Mouse (Mus musculus) embryonic facial prominence, embryonic 12.5 days (tissue): ENCODE measurements around the gene Prph2. TPM values are rescaled to one million over a fixed set of nuclear protein-coding genes. Genes with fewer than 3 reads are reported as not detected.

Experiments used
- ATAC-seq: fragments of 200-750 bp; cut with Nextera tagmentation; 2 replicates; pipeline ENCODE4 v1.8.0; 2017; ENCODE audit not compliant: insufficient number of reproducible peaks, insufficient read depth, low FRiP score, low TSS enrichment
- H3K27ac ChIP-seq: fragments of 300-500 bp; sonication (generic); 2 replicates; pipeline ENCODE4 v1.5.1; 2016; ENCODE audit warnings: mild to moderate bottlenecking
- H3K27me3 ChIP-seq: fragments of 300-500 bp; sonication (generic); 2 replicates; pipeline ENCODE4 v1.6.1; 2016; ENCODE audit warnings: mild to moderate bottlenecking, moderate library complexity
- H3K36me3 ChIP-seq: fragments of 300-500 bp; sonication (generic); 2 replicates; pipeline ENCODE4 v1.6.1; 2016; ENCODE audit warnings: mild to moderate bottlenecking
- H3K4me1 ChIP-seq: fragments of 300-500 bp; sonication (generic); 2 replicates; pipeline ENCODE4 v1.6.1; 2016
- H3K4me2 ChIP-seq: fragments of 300-500 bp; sonication (generic); replicated peaks from 2 replicates; pipeline ENCODE4 v1.6.1; 2016; ENCODE audit warnings: mild to moderate bottlenecking, moderate library complexity
- H3K4me3 ChIP-seq: fragments of 300-500 bp; sonication (generic); 2 replicates; pipeline ENCODE4 v1.5.1; 2016; ENCODE audit warnings: mild to moderate bottlenecking
- H3K9ac ChIP-seq: fragments of 300-500 bp; sonication (generic); 2 replicates; pipeline ENCODE4 v1.6.1; 2016; ENCODE audit warnings: mild to moderate bottlenecking, moderate library complexity
- H3K9me3 ChIP-seq: fragments of 300-500 bp; sonication (generic); 2 replicates; pipeline ENCODE4 v1.6.1; 2016; ENCODE audit warnings: mild to moderate bottlenecking, moderate library complexity
- WGBS: fragments of 180-500 bp; shearing (Covaris S2); methylation state at CpG from one replicate; pipeline ENCODE4 v1.1.7; 2016; 5-methylcytosine and 5-hydroxymethylcytosine counted together
- polyA plus RNA-seq: library from polyadenylated mRNA; unstranded; fragments of >200 nt; fragmentation: Nextera tagmentation; extraction: Ambion mirVana; gene quantifications from 2 replicates; pipeline ENCODE4 v1.2.1, GENCODE M21; 2016

Gene Prph2
- polyA plus RNA-seq, 1 experiment from 2014 or later, result 0.09 TPM

DNA sequence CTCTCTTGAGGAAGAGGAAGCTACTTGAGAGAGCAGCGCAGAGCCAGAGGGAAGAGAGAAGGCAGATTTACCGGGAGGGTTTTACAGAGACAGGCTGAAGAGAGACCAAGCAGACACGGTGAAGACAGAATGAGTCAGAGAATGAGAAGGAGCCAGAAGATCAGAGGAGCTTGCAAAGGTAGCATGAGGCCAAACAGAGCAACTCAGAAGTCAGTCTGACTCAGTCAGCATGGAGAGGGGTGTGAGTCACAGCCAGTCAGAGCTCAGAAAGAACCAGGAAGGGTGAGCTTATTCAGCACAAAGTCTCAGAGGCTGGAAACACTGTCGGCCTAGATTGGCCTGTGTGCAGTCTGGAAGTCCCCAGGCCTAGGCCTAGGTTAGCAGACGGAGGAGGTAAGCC lies 22.7 kb downstream of the Prph2 start:
- no peaks in the 10 kb centered on the region for H3K27me3 ChIP-seq
- peaks cover 95% of the 10 kb centered on the region for H3K36me3 ChIP-seq
- no peak overlapping the region for H3K4me3 ChIP-seq
- no peak for ATAC-seq
- H3K4me1 ChIP-seq, result no peaks in the 10 kb centered on the region
- WGBS, result 94% methylated on average over 5 of the region's 5 CpGs
- no peak overlapping the region for H3K9ac ChIP-seq
- no peaks in the 10 kb centered on the region for H3K9me3 ChIP-seq
- H3K4me2 ChIP-seq, result no peak overlapping the region
- H3K27ac ChIP-seq, result no peak overlapping the region

DNA sequence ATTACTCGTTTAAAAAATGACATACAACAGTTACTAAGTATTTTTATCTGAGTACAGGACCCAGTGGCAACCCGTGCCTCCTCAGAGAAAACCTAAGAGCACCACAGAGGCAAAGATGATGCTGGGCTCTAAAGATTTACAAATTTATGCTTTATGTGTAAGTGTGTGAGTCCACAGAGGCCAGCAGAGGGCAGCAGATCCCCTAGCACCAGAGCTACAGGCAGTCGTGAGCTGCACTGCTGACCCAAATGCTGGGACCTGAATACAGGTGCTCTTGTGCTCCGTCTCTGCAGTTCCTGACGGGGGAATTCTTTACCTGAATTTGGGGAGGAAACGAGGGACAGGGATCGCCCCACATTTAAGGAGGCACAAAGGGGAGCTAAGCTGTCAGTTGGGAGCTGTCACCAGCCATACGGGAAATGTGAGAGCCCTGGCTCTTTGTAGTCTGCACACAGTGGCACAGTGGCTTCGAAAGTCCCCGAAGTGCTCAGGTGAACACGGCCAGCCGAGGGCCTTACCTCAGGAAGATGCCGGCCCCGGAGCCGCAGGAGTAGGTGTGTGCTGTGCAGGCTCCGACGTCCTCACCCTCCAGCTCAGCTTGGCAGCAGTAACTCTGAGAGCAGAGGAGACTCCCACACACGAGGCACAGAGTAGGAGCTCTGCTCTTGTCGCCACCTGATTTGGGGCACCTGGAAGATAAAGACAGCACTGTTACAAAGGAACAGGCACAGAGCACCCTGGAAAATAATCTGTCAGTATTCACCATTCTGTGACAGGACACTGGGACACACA lies 23.5 kb downstream of the Prph2 start:
- ATAC-seq, result no peak
- peaks cover 96% of the 10 kb centered on the region for H3K36me3 ChIP-seq
- H3K27ac ChIP-seq, result no peak overlapping the region
- H3K4me2 ChIP-seq, result no peak overlapping the region
- WGBS, result 80% methylated on average over 19 of the region's 19 CpGs
- H3K4me3 ChIP-seq, result no peak overlapping the region
- H3K27me3 ChIP-seq, result no peaks in the 10 kb centered on the region
- H3K9ac ChIP-seq, result no peak overlapping the region
- no peaks in the 10 kb centered on the region for H3K4me1 ChIP-seq
- H3K9me3 ChIP-seq, result no peaks in the 10 kb centered on the region

DNA sequence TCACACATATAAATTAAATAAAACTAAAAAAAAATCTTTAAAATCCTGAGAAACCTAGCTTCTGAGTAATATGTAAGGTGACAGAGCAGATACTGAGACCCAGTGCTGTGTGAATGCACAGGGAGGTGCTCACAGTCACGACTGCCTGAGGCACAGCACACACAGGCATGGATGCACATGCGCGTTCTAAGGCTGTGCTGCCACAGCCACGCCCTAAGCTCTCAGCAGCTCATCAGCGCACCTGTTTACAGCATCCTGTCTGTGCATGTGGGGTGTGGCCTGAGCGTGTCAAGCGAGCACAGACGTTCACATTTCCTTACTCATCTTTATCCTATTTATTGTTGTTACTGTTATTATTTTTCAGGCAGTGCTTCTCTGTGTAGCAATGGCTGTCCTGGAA lies 30.2 kb downstream of the Prph2 start:
- no peaks in the 10 kb centered on the region for H3K27me3 ChIP-seq
- peaks cover 94% of the 10 kb centered on the region for H3K36me3 ChIP-seq
- H3K27ac ChIP-seq, result no peak overlapping the region
- no peaks in the 10 kb centered on the region for H3K4me1 ChIP-seq
- no peak overlapping the region for H3K9ac ChIP-seq
- WGBS, result 94% methylated on average over 8 of the region's 8 CpGs
- no peak overlapping the region for H3K4me3 ChIP-seq
- H3K4me2 ChIP-seq, result no peak overlapping the region
- no peak for ATAC-seq
- no peaks in the 10 kb centered on the region for H3K9me3 ChIP-seq

DNA sequence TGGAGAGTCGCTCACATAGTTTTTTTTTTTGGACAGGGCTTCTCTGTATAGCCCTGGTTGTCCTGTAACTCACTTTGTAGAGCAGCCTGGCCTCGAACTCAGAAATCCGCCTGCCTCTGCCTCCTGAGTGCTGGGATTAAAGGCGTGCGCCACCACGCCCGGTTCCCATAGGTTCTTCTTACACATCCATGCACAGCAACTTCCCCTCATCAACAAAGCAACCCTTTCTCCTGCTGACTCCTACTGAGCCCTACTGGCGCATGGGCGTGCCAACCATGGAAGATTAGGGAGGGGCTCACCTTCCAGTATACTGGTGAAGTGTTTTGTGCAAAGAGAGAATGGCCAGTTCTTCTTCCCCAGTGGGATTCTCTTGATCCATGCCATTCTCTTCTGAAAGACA lies 32.2 kb downstream of the Prph2 start:
- H3K36me3 ChIP-seq, result peaks cover 93% of the 10 kb centered on the region

DNA sequence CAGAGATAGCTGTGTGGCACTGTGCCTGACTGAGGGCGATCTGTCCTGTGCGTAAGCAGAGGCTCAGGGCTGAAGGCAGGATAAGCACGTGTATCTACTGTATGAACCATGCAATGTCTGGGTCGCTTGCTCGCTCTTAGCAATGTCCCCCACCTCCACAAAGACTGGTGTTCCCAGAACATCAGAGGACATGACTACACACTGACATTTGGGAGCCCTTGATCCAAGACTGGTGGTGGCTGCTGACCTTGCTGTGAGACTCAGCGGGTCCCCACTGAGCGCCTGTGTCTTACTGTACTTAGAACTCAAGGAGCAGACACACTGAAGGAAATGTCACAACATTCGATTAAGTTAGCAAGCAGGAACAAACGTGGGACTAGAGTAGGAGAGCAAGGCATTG lies 36.0 kb downstream of the Prph2 start:
- Histone ChIP-seq H3K27me3 (no peaks in the 10 kb centered on the region), H3K4me1 (no peaks in the 10 kb centered on the region), H3K9me3 (no peaks in the 10 kb centered on the region), H3K9ac (no peak overlapping the region), H3K4me2 (no peak overlapping the region), H3K4me3 (no peak overlapping the region), H3K27ac (no peak overlapping the region), H3K36me3 (peaks cover 80% of the 10 kb centered on the region)
- WGBS, result 90% methylated on average over 9 of the region's 9 CpGs
- ATAC-seq, result no peak

More for the DNA sequence above, 32.2 kb downstream of the Prph2 start:
- Histone ChIP-seq H3K4me1 (no peaks in the 10 kb centered on the region), H3K9ac (no peak overlapping the region), H3K27ac (no peak overlapping the region), H3K4me2 (no peak overlapping the region), H3K9me3 (no peaks in the 10 kb centered on the region), H3K4me3 (no peak overlapping the region), H3K27me3 (no peaks in the 10 kb centered on the region)
- no peak for ATAC-seq
- WGBS, result 98% methylated on average over 9 of the region's 9 CpGs

DNA sequence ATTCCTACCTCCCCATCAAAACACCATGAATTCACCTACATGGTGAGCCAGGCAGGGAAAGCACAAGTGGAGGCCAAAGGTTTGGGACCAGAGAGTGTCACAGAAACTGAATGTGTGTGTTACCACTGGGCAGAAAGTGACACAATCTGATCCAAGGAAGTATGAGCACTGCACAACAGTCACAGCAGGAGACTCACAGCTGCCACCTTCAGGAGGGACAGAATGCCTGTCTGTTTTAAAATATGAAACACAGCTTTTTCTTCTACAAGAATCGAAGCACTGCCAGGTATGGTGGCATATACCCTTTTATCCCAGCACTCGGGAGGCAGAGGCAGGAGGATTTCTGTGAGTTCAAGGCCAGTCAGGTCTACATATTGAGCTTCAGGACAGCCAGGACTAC lies 47.8 kb downstream of the Prph2 start:
- no peak for ATAC-seq
- Histone ChIP-seq H3K27ac (no peak overlapping the region), H3K4me1 (no peaks in the 10 kb centered on the region), H3K27me3 (no peaks in the 10 kb centered on the region), H3K4me2 (no peak overlapping the region), H3K9ac (no peak overlapping the region), H3K4me3 (no peak overlapping the region), H3K9me3 (no peaks in the 10 kb centered on the region), H3K36me3 (peaks cover 94% of the 10 kb centered on the region)
- WGBS, result 89% methylated on average over 2 of the region's 2 CpGs

DNA sequence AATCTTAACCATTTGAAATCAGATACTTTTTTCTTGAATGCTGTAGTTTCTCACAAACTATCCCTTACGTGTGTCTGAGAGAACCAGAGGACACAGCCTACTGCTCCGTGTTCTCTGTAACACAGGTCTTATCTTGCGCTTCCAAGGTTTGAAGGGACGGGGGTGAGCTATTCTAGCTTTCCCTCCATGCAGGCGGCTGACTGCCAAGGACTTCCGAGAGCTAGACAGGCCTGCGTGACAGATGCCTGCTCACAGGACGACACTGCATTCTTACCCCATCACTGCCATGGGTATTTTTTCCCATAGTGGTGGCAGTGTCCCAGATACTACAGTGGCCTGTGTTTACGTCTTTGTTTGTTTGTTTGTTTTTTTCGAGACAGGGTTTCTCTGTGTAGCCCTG lies 50.0 kb downstream of the Prph2 start:
- 89% methylated on average over 10 of the region's 10 CpGs for WGBS
- no peak for ATAC-seq
- H3K4me1 ChIP-seq, result no peaks in the 10 kb centered on the region

DNA sequence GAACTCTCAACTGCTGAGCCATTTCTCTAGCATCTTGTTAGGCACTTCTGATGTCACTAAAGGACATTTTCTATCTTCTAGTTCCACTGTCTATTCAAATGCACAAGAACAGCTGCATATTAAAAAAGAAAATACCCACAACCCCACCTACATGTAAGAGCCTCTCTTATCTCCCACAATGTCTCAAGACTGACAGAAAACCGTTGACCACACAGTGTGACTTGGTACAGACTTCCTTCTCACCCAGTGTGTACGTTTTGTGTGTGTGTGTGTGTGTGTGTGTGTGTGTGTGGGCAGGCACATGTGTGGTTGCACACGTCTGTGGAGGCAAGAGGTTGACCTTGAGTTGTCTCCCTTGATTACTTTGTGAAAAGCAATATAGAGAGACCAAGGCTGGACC lies 51.9 kb downstream of the Prph2 start:
- ATAC-seq, result no peak
- H3K27ac ChIP-seq, result no peak overlapping the region
- no peak overlapping the region for H3K4me2 ChIP-seq
- no peak overlapping the region for H3K9ac ChIP-seq
- no peaks in the 10 kb centered on the region for H3K4me1 ChIP-seq
- H3K9me3 ChIP-seq, result no peaks in the 10 kb centered on the region
- WGBS, result 83% methylated on average over 3 of the region's 3 CpGs
- no peak overlapping the region for H3K4me3 ChIP-seq
- peaks cover 100% of the 10 kb centered on the region for H3K36me3 ChIP-seq
- no peaks in the 10 kb centered on the region for H3K27me3 ChIP-seq

More for the DNA sequence above, 50.0 kb downstream of the Prph2 start:
- H3K27me3 ChIP-seq, result no peaks in the 10 kb centered on the region
- H3K36me3 ChIP-seq, result peaks cover 99% of the 10 kb centered on the region
- H3K27ac ChIP-seq, result no peak overlapping the region
- no peak overlapping the region for H3K4me2 ChIP-seq
- no peak overlapping the region for H3K9ac ChIP-seq
- H3K9me3 ChIP-seq, result no peaks in the 10 kb centered on the region
- no peak overlapping the region for H3K4me3 ChIP-seq

DNA sequence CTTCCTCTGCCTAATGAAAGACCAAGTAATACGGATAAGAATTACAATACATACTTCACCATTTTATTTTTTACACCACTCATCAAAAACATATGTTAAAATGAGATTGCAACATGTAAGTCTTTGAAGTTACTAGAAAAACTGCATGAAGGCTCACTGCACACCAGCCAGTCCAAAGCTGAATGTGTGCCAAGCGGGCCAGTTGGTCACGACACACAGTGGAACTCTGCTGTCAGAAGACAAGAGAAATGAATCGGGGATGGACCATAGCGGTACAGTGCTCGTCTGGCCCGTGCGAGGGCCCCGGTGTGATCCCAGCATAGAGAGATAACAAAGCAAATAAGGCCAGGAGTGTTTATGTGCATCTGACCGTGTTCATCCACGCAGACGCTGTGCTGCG lies 52.9 kb downstream of the Prph2 start:
- no peaks in the 10 kb centered on the region for H3K27me3 ChIP-seq
- H3K27ac ChIP-seq, result no peak overlapping the region
- no peak overlapping the region for H3K9ac ChIP-seq
- no peak for ATAC-seq
- 93% methylated on average over 13 of the region's 13 CpGs for WGBS
- no peak overlapping the region for H3K4me3 ChIP-seq
- H3K4me1 ChIP-seq, result no peaks in the 10 kb centered on the region
- no peak overlapping the region for H3K4me2 ChIP-seq
- H3K9me3 ChIP-seq, result no peaks in the 10 kb centered on the region
- H3K36me3 ChIP-seq, result peaks cover 99% of the 10 kb centered on the region

DNA sequence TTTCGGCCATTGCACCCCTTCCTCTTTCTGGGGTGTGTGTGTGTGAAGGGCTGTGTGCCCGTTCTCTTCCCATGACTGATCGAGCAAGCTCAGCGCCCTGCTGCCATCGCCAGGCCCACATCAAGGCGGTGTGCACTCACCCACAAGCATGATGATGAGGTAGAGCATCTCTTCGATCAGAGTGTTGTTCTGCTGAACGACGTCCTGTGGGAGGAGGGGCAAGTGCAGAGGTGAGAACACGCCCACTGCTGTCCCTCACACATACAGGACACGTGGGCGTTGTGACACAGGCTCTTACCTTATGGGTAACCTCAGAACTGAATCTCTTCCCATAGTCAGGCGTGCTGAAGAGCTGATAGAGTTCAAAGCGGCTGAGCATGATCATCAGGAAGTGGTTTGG lies 56.6 kb downstream of the Prph2 start:
- ATAC-seq, result no peak
- no peaks in the 10 kb centered on the region for H3K9me3 ChIP-seq
- no peak overlapping the region for H3K4me3 ChIP-seq
- peaks cover 97% of the 10 kb centered on the region for H3K36me3 ChIP-seq
- 90% methylated on average over 14 of the region's 14 CpGs for WGBS
- H3K27me3 ChIP-seq, result no peaks in the 10 kb centered on the region
- no peaks in the 10 kb centered on the region for H3K4me1 ChIP-seq
- no peak overlapping the region for H3K27ac ChIP-seq
- H3K4me2 ChIP-seq, result no peak overlapping the region
- no peak overlapping the region for H3K9ac ChIP-seq

DNA sequence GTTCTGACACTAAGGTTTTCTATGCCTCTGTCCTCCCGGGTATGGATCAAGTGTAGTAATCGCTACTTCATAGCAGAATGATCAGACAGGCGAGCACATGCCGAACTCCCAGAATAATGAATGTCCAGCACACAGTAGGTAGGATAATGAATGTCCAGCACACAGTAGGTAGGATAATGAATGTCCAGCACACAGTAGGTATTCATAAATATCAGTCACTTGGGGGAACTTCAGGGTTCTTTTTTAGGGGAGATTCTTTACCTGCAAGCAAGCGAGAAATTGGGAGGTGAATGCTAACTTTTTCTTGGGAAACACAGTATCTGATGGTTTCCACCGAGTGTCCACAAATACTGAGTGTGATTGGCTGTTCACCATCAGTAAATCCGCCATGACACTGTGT lies 62.3 kb downstream of the Prph2 start:
- ATAC-seq, result no peak
- peaks cover 93% of the 10 kb centered on the region for H3K36me3 ChIP-seq
- H3K4me3 ChIP-seq, result no peak overlapping the region
- H3K9ac ChIP-seq, result no peak overlapping the region
- no peak overlapping the region for H3K27ac ChIP-seq
- no peaks in the 10 kb centered on the region for H3K4me1 ChIP-seq
- H3K9me3 ChIP-seq, result no peaks in the 10 kb centered on the region; the same call in 1 of the 2 replicates
- H3K4me2 ChIP-seq, result no peak overlapping the region
- no peaks in the 10 kb centered on the region for H3K27me3 ChIP-seq
- WGBS, result 89% methylated on average over 7 of the region's 7 CpGs
